Mouse (Mus musculus) adrenal gland, postnatal 10 days (tissue): ENCODE data around the gene Dyrk1a. TPM values are rescaled to one million over a fixed set of nuclear protein-coding genes. Genes with fewer than 3 reads are reported as not detected.

Source experiments
- DNase-seq: peaks from one replicate; pipeline ENCODE4 v3.0.0; 2021; ENCODE audit warnings: mixed read lengths
- total RNA-seq, 2 experiments: library from RNA; stranded (reverse); gene quantifications; 2 replicates each; pipeline ENCODE4 v1.2.3; 2021

Dyrk1a gene
- total RNA-seq, 2 experiments from 2014 or later: 59.7 to 62.7 TPM

GRCm38 (mm10) chr16:94590214-94590613 lies 20.4 kb downstream of the Dyrk1a start:
- DNase-seq: no peak

GRCm38 (mm10) chr16:94590977-94591376 lies 21.2 kb downstream of the Dyrk1a start:
- no peak for DNase-seq

DNA sequence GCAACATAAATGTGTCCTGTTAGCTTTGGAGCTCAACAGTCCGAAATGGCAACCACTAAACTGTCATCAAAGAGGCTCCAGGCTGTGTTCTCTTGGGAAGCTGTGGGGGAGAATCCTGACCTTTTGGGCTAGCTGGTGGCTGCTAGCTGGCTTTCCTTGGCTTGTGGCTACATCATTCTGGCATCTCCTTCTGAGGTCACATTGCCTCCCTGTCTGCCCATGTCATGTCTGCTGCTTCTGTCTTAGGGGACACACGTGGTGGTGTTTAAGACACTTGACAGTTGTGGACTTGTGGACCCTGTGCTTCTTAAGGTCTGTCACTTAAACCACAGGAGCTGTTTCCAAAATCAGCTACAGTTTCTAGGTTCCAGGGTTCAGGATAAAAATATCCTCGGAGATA lies 21.7 kb downstream of the Dyrk1a start:
- DNase-seq: no peak

GRCm38 (mm10) chr16:94596633-94597032 lies 26.8 kb downstream of the Dyrk1a start:
- DNase-seq: no peak

DNA sequence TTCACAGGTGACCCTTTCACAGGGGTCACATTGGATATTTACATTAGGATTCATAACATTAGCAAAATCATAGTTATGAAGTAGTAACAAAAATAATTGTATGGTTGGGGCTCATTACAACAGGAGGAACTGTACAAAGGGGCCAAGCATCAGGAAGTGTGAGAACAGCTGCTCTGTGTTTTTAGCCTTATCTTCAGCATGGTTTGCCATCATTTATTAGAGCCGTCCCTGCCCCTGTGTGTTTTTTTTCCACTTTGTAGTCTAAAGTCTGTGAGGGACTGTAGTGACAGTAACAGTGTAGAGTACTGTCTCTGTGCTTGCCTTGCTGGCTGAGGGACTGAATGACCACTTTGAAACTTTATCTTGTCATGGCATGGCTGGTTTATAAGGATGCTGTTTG lies 27.8 kb downstream of the Dyrk1a start:
- no peak for DNase-seq

- no peak for DNase-seq
These were observed 30.3 kb downstream of the Dyrk1a start for GRCm38 (mm10) chr16:94599977-94600724.

DNA sequence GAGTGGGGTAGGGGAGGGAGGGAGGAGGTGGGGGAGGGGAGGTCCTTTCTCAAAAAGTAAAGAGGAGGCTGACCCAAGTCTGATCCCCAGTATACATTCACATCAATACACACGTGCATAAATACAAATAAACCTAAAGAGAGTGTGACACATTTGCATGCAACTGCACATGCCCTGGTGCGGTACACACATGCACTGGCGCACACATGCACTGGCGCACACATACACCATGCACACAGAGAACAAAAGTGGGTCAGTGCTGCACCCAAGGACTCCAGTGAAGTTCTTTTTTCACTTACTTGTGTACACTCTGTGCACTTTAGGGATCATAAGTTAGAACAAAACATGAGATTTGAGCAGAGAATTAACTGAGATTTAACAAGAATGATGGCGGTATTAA lies 31.3 kb downstream of the Dyrk1a start:
- no peak for DNase-seq

- DNase-seq: peak; percentile 78
These were observed 31.7 kb downstream of the Dyrk1a start for GRCm38 (mm10) chr16:94601540-94601953.

GRCm38 (mm10) chr16:94602188-94602587 lies 32.4 kb downstream of the Dyrk1a start:
- DNase-seq: no peak

- no peak for DNase-seq
These were observed 32.9 kb downstream of the Dyrk1a start for GRCm38 (mm10) chr16:94602730-94603129.

DNA sequence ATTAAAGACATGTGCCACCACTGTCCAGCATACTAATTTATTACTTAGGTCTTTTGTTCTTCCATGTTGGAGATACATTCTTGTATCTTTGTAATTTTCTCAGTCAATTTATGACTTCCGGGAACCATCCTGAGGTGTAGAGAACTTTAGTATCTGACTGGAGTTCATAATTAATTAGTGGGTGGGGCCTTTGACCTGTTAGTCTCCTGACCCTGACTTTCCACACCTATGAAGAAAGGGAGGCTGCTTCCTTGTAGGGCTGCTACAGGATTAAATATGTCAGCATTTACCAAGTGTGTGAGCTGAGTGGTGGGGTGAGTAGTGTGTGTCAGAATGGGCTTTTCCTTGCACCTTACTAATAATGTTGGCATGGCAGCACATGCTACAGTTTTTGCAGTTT lies 36.4 kb downstream of the Dyrk1a start:
- no peak for DNase-seq

DNA sequence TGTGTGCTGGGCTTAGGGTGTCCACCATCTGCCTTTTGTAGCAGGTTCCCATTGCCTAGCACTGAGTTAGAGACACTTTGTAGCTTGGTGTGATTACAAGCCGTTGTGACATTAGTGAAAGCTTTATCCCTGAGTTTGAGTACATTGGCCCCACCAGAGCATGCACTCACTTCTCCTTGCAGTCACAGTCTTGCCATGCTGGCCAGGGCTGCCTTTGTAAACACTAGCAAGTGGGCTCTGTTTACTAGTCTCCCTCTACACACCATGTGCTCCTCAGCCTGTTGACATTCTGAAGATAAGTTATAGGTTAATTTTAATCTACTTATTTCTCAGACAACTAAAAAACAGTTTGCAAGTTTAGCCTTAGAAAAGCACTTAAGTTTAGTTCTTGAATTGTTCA lies 37.7 kb downstream of the Dyrk1a start:
- DNase-seq: no peak

DNA sequence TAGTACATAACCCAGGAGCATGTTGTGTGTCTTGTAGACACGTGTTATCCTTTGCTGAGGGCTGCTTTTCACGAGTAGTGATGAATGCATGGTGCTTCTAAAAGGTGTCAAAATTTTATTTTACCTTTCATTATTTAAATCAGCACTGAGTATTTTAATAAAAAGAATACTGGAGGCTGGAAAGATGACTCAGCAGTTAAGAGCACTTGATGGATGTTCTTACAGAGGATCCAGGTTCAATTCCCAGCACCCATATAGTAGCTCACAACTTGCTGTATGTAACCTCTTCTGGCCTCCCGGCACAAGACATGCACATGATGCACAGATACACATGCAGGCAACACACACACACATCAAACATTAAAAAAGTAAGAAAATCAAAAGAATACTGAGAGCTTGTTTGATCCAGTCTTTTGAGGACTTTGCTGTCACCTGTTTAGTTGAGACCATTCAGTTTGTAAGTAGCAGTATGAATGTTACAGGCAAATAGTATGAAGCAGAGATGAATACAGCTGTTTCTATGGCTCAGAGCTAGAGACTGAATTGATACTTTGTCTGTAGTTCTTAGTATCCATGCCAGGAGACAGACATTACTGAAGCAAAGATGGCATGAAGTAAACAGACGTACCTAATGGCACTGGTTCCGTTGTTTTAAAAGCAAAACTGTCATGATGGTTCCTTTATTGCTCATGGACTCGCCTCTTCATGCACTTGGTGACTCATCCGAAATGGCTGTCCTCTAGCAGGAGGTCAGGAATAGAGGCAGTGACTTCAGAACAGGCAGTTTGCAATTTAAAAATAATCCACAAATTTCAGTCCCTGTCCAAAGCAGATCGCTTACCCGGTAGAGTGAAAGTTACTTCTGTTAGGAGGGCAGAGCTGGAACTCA lies 39.1 kb downstream of the Dyrk1a start:
- no peak for DNase-seq

DNA sequence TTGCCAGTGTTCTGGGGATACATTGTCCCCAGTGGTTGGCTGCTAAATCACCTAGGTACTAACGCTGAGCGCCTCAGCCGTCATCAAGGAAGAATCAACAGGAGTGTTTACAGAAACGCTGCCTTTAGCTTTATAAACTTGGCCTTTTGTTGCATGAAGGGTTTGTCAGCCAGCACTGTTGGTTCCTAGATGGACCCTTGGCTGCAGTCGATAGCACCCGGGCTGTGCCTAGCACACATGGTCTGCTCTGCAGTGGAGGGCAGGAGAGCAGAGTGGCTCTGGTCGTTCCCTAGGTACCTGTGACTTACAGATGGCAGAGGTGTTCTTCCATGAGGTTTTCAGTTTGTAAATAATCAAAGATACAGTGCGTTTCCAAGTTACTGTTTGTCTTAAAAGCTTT lies 42.8 kb downstream of the Dyrk1a start:
- DNase-seq: no peak

DNA sequence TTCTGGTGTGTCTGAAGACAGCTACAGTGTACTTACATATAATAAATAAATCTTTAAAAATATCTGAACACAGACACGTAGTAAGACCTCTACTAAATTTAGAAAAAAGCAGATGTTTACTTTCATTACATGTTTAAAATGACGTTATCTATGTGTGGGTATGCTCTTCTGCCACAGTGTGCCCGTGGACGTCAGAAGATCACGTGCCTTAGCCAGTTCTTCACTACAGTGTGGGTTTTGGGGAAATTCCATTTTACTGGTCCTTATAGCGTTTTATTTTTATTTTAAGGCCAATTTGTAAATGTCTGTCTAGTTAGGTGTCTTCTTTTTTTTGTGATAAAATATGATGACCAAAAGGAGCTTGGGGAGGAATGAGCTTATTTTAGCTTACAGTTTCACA lies 47.4 kb downstream of the Dyrk1a start:
- no peak for DNase-seq

DNA sequence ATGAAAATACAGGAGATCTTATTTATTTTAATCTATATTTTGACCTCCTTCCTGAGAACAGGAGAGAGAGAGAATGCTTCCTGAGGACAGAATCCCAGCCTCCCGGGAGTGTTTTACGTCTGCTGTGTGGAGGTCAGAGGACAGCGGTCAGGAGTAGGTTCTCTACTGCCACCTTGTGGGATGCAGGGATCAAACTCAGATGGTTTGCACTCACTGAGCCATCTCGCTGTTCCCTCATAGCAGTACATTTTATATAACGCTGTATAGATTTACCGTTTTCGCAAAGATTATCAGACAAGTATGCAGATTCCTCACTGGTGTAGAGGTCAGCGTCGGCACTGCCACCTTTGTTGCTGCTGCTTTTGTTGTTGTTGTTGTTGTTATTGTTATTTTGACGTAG lies 48.7 kb downstream of the Dyrk1a start:
- peak; percentile 77 for DNase-seq

DNA sequence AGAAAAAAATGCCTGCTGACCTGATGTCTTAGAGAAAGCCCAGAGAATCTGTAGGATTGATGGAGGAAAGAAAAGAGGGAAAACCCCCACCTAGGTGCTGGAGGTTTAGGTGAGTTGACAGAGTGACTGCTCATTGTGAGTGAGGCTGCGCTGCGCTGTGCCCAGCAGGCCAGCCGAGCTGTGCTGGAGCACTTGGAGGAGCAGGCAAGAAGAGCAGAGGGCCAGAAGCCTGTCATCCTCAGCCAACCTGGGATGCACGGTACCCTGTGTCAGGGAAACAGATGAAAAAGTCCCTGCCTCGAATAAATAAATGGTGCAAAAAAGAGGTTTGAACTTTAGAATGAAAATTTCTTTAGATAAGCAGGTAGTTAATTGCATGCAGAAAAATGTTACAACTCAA lies 49.5 kb downstream of the Dyrk1a start:
- no peak for DNase-seq

DNA sequence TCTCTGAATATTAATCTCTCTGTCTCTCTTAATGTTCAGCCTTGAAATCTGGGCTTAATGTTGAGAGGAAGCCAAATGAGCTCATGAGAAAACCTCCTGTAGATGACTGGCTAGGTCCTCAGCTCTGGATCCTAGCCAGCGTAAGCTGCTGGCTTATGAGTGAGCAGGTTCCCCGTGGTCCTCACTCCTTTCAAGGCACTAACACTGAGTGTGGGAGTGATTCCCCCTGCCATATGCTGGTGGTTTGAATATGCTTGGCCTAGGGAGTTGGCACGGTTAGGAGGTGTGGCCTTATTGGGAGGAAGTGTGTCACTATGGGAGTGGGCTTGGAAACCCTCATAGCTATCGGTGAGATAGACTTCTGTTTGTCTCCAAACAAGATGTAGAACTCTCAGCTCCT lies 55.1 kb downstream of the Dyrk1a start:
- DNase-seq: peak; percentile 60

GRCm38 (mm10) chr16:94625639-94626038 lies 55.8 kb downstream of the Dyrk1a start:
- no peak for DNase-seq

GRCm38 (mm10) chr16:94627736-94628135 lies 57.9 kb downstream of the Dyrk1a start:
- no peak for DNase-seq

- no peak for DNase-seq
These were observed 59.3 kb downstream of the Dyrk1a start for GRCm38 (mm10) chr16:94628976-94629729.

DNA sequence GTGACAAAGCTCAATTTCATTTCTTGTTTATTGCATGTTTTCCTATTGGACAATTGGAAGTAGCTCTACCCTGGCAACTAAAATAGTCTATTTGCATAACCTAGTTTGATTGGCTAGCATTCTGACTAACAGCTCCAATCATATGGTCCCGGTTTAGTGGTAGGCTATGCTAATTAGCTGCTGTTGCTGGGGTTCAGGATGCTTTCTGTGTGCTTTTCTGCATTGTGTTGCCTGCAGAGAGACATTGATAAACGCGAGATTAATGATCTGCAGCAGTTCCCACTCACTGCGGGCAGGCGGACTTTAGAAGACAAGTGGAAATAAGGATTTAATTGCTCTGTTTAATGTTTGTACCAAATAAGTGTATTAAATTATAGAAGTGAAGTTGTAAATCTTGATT lies 62.2 kb downstream of the Dyrk1a start:
- peak; percentile 65 for DNase-seq
